Mouse (Mus musculus): ENCODE results near the gene Crabp1.

- TF ChIP-seq CTCF (IDR thresholded peaks at IDR 0.05 in 2 of 3, conservative IDR thresholded peaks at IDR 0.05 in 1 of 3; ENCODE audit: control insufficient read depth in 1 of 3, insufficient read depth in 1 of 3, low read depth in 2 of 3, low read length in 3 of 3, poor library complexity in 1 of 3, severe bottlenecking in 1 of 3), result no peak
- no peak for TF ChIP-seq MAZ (IDR thresholded peaks at IDR 0.05; ENCODE audit: low read depth, low read length)
Observed at GRCm38 (mm10) chr9:54770140-54770780, 5.7 kb downstream of the Crabp1 start.

Measured in MEL (cell line).